Mouse (Mus musculus): Measurements from ENCODE around the gene Spx.

DNA sequence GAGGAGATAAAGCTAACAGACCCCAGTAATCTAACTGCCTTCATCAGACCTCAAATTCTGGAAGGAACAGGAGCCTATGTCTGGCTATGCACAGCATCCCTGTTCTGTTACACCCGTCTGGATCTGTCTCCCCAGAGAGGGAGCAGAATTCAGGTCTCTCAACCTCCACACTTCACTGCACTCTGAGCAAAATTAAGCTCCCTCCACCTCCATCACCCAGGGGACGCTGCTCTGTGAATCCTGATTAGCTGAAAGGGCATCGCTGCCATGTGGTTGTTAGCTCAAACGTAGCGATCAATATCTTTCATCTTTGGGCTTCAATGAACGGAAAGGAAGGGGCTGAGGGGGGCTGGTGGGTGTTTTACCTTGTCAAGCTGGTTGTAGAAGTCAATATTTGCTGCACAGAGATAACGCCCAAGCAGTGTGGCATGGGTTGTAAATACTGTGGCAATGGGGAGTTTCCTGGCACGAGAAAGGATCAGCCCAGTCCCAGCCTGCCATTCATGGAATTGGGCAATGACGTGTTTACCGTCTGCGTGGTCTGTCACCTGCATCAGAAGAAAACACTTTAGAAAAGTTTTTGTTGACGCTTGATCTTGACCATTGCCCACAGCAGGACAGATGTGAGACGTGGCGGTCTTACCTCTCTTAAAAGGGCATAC is 45.9 kb downstream of the Spx start:
- TF ChIP-seq POLR2A (IDR thresholded peaks at IDR 0.05; ENCODE audit: insufficient read depth, low read length) (no peak), CTCF (IDR thresholded peaks at IDR 0.05; ENCODE audit: low read depth, low read length) (no peak)

All from ES-Bruce4 (cell line).